Mouse (Mus musculus) limb, embryonic 12.5 days (tissue): ENCODE results near the gene Theg. TPM values are rescaled to one million over a fixed set of nuclear protein-coding genes. Genes with fewer than 3 reads are reported as not detected.

Experiments
- microRNA-seq: library from miRNA; unstranded; fragments of <30 nt; microRNA quantifications from one replicate; pipeline ENCODE4, GENCODE M21; 2017
- polyA plus RNA-seq: library from polyadenylated mRNA; unstranded; fragments of >200 nt; fragmentation: Nextera tagmentation; extraction: Ambion mirVana; gene quantifications from 2 replicates; pipeline ENCODE4 v1.2.1, GENCODE M21; 2016

Gene Theg
- polyA plus RNA-seq, 1 experiment from 2014 or later, result not detected

Small RNAs within 50 kb of the gene (microRNA-seq; reads per million reads assigned to microRNA genes)
- gene Mir6909, result not detected

Other genes starting within 250 kb of the Theg start
- gene Vmn2r82, start 230.8 kb downstream of the Theg start, polyA plus RNA-seq, result not detected in 2 replicates
- gene Vmn2r83, start 118.6 kb downstream of the Theg start, polyA plus RNA-seq, result not detected in 2 replicates
- gene Plpp2, start 53.5 kb downstream of the Theg start, polyA plus RNA-seq, result 20.4 and 21.2 TPM in 2 replicates
- gene Mier2, start 32.1 kb downstream of the Theg start, polyA plus RNA-seq, result 74.8 and 78.1 TPM in 2 replicates
- not detected in 2 replicates for gene C2cd4c, start 26.7 kb upstream of the Theg start, polyA plus RNA-seq
- gene Shc2, start 50.6 kb upstream of the Theg start, polyA plus RNA-seq, result 12.0 and 12.2 TPM in 2 replicates
- gene Odf3l2, start 58.4 kb upstream of the Theg start, polyA plus RNA-seq, result not detected in 2 replicates
- 7.1 and 7.2 TPM in 2 replicates for gene Madcam1, start 77.2 kb upstream of the Theg start, polyA plus RNA-seq
- 57.6 and 63.1 TPM in 2 replicates for gene Tpgs1, start 82.0 kb upstream of the Theg start, polyA plus RNA-seq
- gene Cdc34, start 94.9 kb upstream of the Theg start, polyA plus RNA-seq, result 139 and 149 TPM in 2 replicates
- 0.74 and 1.2 TPM in 2 replicates for gene Gzmm, start 101.7 kb upstream of the Theg start, polyA plus RNA-seq
- 676 and 680 TPM in 2 replicates for gene Bsg, start 117.2 kb upstream of the Theg start, polyA plus RNA-seq
- gene Hcn2, start 129.3 kb upstream of the Theg start, polyA plus RNA-seq, result 0.15 TPM in 1 of 2 replicates, not detected in the other
- 54.0 and 54.1 TPM in 2 replicates for gene Polrmt, start 159.2 kb upstream of the Theg start, polyA plus RNA-seq
- gene Fgf22, start 167.7 kb upstream of the Theg start, polyA plus RNA-seq, result 0.24 and 0.60 TPM in 2 replicates
- 108 and 113 TPM in 2 replicates for gene Rnf126, start 179.6 kb upstream of the Theg start, polyA plus RNA-seq
- gene Fstl3, start 189.9 kb upstream of the Theg start, polyA plus RNA-seq, result 3.0 and 4.0 TPM in 2 replicates
- gene Prss57, start 203.6 kb upstream of the Theg start, polyA plus RNA-seq, result not detected in 2 replicates
- gene Palm, start 206.2 kb upstream of the Theg start, polyA plus RNA-seq, result 121 TPM in 2 replicates
- gene Misp, start 233.7 kb upstream of the Theg start, polyA plus RNA-seq, result 0.28 and 0.67 TPM in 2 replicates